Mouse (Mus musculus): Measurements from ENCODE around the gene Defb26. TPM values are rescaled to one million over a fixed set of nuclear protein-coding genes. Genes with fewer than 3 reads are reported as not detected.

Gene Defb26
- polyA plus RNA-seq, 1 experiment from 2014 or later: not detected

GRCm38 (mm10) chr2:152459241-152459640 is 52.3 kb downstream of the Defb26 start:
- no peak for ATAC-seq (ENCODE audit: low FRiP score, low read depth)
- Histone ChIP-seq H3K36me3 (no peaks in the 10 kb centered on the region), H3K4me3 (no peak overlapping the region), H3K27ac (replicated peaks) (no peak overlapping the region), H3K4me1 (no peaks in the 10 kb centered on the region), H3K9me3 (no peaks in the 10 kb centered on the region), H3K27me3 (no peaks in the 10 kb centered on the region), H3K9ac (replicated peaks) (no peak overlapping the region), H3K4me2 (replicated peaks) (no peak overlapping the region)
- WGBS: 78% methylated on average over 13 of the region's 13 CpGs

Other genes starting within 250 kb of the Defb26 start
- gene Tbc1d20, start 217.9 kb downstream of the Defb26 start, polyA plus RNA-seq (2016; fragmentation: Nextera tagmentation; extraction: Ambion mirVana): 35.3 and 40.3 TPM in 2 replicates
- 91.4 and 96.6 TPM in 2 replicates for gene Rbck1, start 179.0 kb downstream of the Defb26 start, polyA plus RNA-seq (2016; fragmentation: Nextera tagmentation; extraction: Ambion mirVana)
- gene Trib3, start 167.7 kb downstream of the Defb26 start, polyA plus RNA-seq (2016; fragmentation: Nextera tagmentation; extraction: Ambion mirVana): 2.1 and 2.5 TPM in 2 replicates
- gene Nrsn2, start 135.1 kb downstream of the Defb26 start, polyA plus RNA-seq (2016; fragmentation: Nextera tagmentation; extraction: Ambion mirVana): 12.5 and 16.1 TPM in 2 replicates
- 15.6 and 18.7 TPM in 2 replicates for gene Sox12, start 113.6 kb downstream of the Defb26 start, polyA plus RNA-seq (2016; fragmentation: Nextera tagmentation; extraction: Ambion mirVana)
- 51.3 and 53.3 TPM in 2 replicates for gene Zcchc3, start 96.7 kb downstream of the Defb26 start, polyA plus RNA-seq (2016; fragmentation: Nextera tagmentation; extraction: Ambion mirVana)
- gene 6820408C15Rik, start 96.1 kb downstream of the Defb26 start, polyA plus RNA-seq (2016; fragmentation: Nextera tagmentation; extraction: Ambion mirVana): 0.54 and 1.1 TPM in 2 replicates
- gene Defb23, start 47.1 kb downstream of the Defb26 start, polyA plus RNA-seq (2016; fragmentation: Nextera tagmentation; extraction: Ambion mirVana): not detected in 2 replicates
- gene Defb20, start 34.6 kb downstream of the Defb26 start, polyA plus RNA-seq (2016; fragmentation: Nextera tagmentation; extraction: Ambion mirVana): not detected in 2 replicates
- not detected in 2 replicates for gene Defb22, start 21.6 kb downstream of the Defb26 start, polyA plus RNA-seq (2016; fragmentation: Nextera tagmentation; extraction: Ambion mirVana)
- not detected in 2 replicates for gene Defb28, start 6.6 kb upstream of the Defb26 start, polyA plus RNA-seq (2016; fragmentation: Nextera tagmentation; extraction: Ambion mirVana)
- gene Defb29, start 28.4 kb upstream of the Defb26 start, polyA plus RNA-seq (2016; fragmentation: Nextera tagmentation; extraction: Ambion mirVana): not detected in 2 replicates
- not detected in 2 replicates for gene Gm17416, start 57.6 kb upstream of the Defb26 start, polyA plus RNA-seq (2016; fragmentation: Nextera tagmentation; extraction: Ambion mirVana)
- gene Defb21, start 61.1 kb upstream of the Defb26 start, polyA plus RNA-seq (2016; fragmentation: Nextera tagmentation; extraction: Ambion mirVana): not detected in 2 replicates
- not detected in 2 replicates for gene Defb19, start 68.6 kb upstream of the Defb26 start, polyA plus RNA-seq (2016; fragmentation: Nextera tagmentation; extraction: Ambion mirVana)
- gene Defb45, start 87.7 kb upstream of the Defb26 start, polyA plus RNA-seq (2016; fragmentation: Nextera tagmentation; extraction: Ambion mirVana): not detected in 2 replicates
- not detected in 2 replicates for gene Defb36, start 92.6 kb upstream of the Defb26 start, polyA plus RNA-seq (2016; fragmentation: Nextera tagmentation; extraction: Ambion mirVana)
- gene Defb25, start 111.4 kb upstream of the Defb26 start, polyA plus RNA-seq (2016; fragmentation: Nextera tagmentation; extraction: Ambion mirVana): not detected in 2 replicates
- 0.31 TPM in 1 of 2 replicates, not detected in the other for gene Rem1, start 115.3 kb upstream of the Defb26 start, polyA plus RNA-seq (2016; fragmentation: Nextera tagmentation; extraction: Ambion mirVana)
- 142 and 147 TPM in 2 replicates for gene H13, start 157.8 kb upstream of the Defb26 start, polyA plus RNA-seq (2016; fragmentation: Nextera tagmentation; extraction: Ambion mirVana)
- gene Mcts2, start 175.3 kb upstream of the Defb26 start, polyA plus RNA-seq (2016; fragmentation: Nextera tagmentation; extraction: Ambion mirVana): 38.4 and 39.6 TPM in 2 replicates
- gene Id1, start 224.6 kb upstream of the Defb26 start, polyA plus RNA-seq (2016; fragmentation: Nextera tagmentation; extraction: Ambion mirVana): 65.1 and 69.6 TPM in 2 replicates
- gene Cox4i2, start 242.5 kb upstream of the Defb26 start, polyA plus RNA-seq (2016; fragmentation: Nextera tagmentation; extraction: Ambion mirVana): 3.2 and 3.9 TPM in 2 replicates

Data from midbrain, embryonic 12.5 days (tissue).